Comparison of ENCODE assay signal across 8 mouse cellular contexts in the genomic region with DNA sequence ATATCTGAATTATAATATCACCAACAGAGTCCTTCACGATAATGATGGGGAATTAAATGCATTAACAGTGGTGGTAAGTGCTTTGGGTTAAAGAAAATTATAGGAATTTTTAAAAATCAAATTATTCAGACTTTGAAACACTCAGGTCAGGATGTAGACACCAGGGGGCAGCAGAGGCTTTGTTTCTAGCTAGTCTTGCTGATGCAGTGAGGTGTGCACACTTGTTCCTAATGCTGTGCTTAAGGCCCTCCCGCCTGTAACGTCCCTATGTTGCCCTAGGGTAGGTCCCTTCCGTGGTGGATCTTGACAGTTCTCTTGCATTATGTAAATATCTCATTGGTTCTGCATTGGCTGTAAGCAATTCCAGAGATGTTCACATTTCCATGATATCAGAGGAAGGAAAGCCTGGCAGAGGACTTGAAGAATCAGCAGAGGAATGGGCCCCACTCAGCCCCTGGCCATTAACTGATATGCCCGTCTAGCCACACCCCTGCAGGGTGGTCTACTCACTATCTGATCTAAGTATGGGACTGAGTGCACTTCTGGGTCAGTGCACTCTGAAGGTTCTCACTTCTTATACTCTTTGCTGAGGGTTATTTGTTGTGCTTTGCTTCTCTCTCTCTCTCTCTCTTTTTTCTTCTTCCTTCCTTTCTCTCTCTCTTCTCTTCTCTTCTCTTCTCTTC. TPM values are rescaled to one million over a fixed set of nuclear protein-coding genes. Genes with fewer than 3 reads are reported as not detected.
DNase-seq lines count a peak whose midpoint lies in the region; ATAC-seq lines count a peak whose summit lies in the region.

No protein-coding gene starts in this region.

- no peaks in the 10 kb centered on the region for H3K36me3 ChIP-seq in heart, embryonic 12.5 days

- no peak overlapping the region for H3K27ac ChIP-seq in heart, embryonic 12.5 days (ENCODE audit: poor library complexity, severe bottlenecking)

- no peak overlapping the region for H3K4me3 ChIP-seq in heart, embryonic 12.5 days

- H3K27me3 ChIP-seq in heart, embryonic 12.5 days (replicated peaks), result no peaks in the 10 kb centered on the region; the same call in 1 of the 2 replicates

- 14% methylated on average over 5 of the region's 5 CpGs for WGBS in heart, embryonic 12.5 days

- peak; percentile 39 to 87 for DNase-seq in heart, adult 18-20 months
- peak; percentile 27 for DNase-seq in adrenal gland, adult 8-10 months
- DNase-seq in embryo, embryonic 10.5 days (ENCODE audit: low spot score), result peak; percentile 85
- DNase-seq in heart, adult 9 months (ENCODE audit: low spot score in 2 of 2), result peak; percentile 23 to 33
- DNase-seq in layer of hippocampus, postnatal 10 days (ENCODE audit: low spot score in 2 of 2), result peak; percentile 76 to 78
- DNase-seq in spleen, adult 18-20 months, result peak; percentile 29 to 76

- no peak for ATAC-seq in heart, embryonic 12.5 days (ENCODE audit: insufficient number of reproducible peaks, low FRiP score)
- ATAC-seq in megakaryocyte-erythroid progenitor cell, adult 5-6 weeks (replicated peaks; ENCODE audit: low FRiP score, low TSS enrichment, poor library complexity, severe bottlenecking), result peak; percentile 92

- no peak overlapping the region for H3K4me2 ChIP-seq in heart, embryonic 12.5 days

- H3K4me1 ChIP-seq in heart, embryonic 12.5 days (replicated peaks), result no peaks in the 10 kb centered on the region

- no peaks in the 10 kb centered on the region for H3K9me3 ChIP-seq in heart, embryonic 12.5 days (replicated peaks)

- no peak overlapping the region for H3K9ac ChIP-seq in heart, embryonic 12.5 days

RNA-seq across cellular contexts. Expression of gene Cdadc1, which starts 8.1 kb away (rescaled TPM):
- total RNA-seq in heart, adult 18-20 months (2021), result 10 to 100 TPM; 51.5 to 56.0 TPM
- polyA plus RNA-seq in heart, embryonic 12.5 days (2016; fragmentation: Nextera tagmentation; extraction: Ambion mirVana), result 29.3 and 33.0 TPM in 2 replicates
- total RNA-seq in adrenal gland, adult 8-10 months (2022), result 10 to 100 TPM; 67.8 to 82.0 (median 78.5) TPM
- total RNA-seq in layer of hippocampus, postnatal 10 days (2021), result 10 to 100 TPM; 42.0 to 49.1 TPM
- total RNA-seq in megakaryocyte-erythroid progenitor cell, adult 5-6 weeks (2014; fragmentation: Nextera tagmentation), result 20.9 and 23.2 TPM in 2 replicates
- 18.9 and 24.9 TPM in 2 replicates for total RNA-seq in megakaryocyte-erythroid progenitor cell, adult 5-6 weeks (2017)

RNA-seq across cellular contexts. Expression of gene Shisa2, which starts 19.3 kb away (rescaled TPM):
- 1 to 10 TPM; 1.1 to 1.2 TPM for total RNA-seq in heart, adult 18-20 months (2021)
- polyA plus RNA-seq in heart, embryonic 12.5 days (2016; fragmentation: Nextera tagmentation; extraction: Ambion mirVana), result 31.8 and 32.7 TPM in 2 replicates
- 1 to 10 TPM; 1.0 to 2.3 (median 1.6) TPM for total RNA-seq in adrenal gland, adult 8-10 months (2022)
- 1 to 10 TPM; 4.1 to 4.3 TPM for total RNA-seq in layer of hippocampus, postnatal 10 days (2021)
- total RNA-seq in megakaryocyte-erythroid progenitor cell, adult 5-6 weeks (2014; fragmentation: Nextera tagmentation), result not detected in 2 replicates
- 0.34 TPM in 1 of 2 replicates, not detected in the other for total RNA-seq in megakaryocyte-erythroid progenitor cell, adult 5-6 weeks (2017)

Comparison
In these comparisons a context has a peak if more than half of its experiments do, and no peak if none do; other contexts are left out.
1. DNase-seq: peak in every context shown above with its lines; median percentile 85 in embryo, embryonic 10.5 days; 77 in layer of hippocampus, postnatal 10 days; 63 in heart, adult 18-20 months; 52 in spleen, adult 18-20 months; 28 in heart, adult 9 months; 27 in adrenal gland, adult 8-10 months.